Mouse (Mus musculus) cerebellum, postnatal 25 days (tissue): ENCODE measurements around the gene Xxylt1.
A peak's percentile ranks its signal among the peaks of the same experiment; 100 is the strongest.

Experiments
- DNase-seq, 2 experiments: peaks; one replicate each; pipeline ENCODE4 v3.0.0; 2021; ENCODE audit warnings: mixed read lengths in 2 of 2

The Xxylt1 gene

GRCm38 (mm10) chr16:30984826-30985545, 96.2 kb downstream of the Xxylt1 start:
- no peak for DNase-seq

- no peak for DNase-seq
These were observed 97.1 kb downstream of the Xxylt1 start for GRCm38 (mm10) chr16:30984101-30984500.

- DNase-seq, result no peak
These were observed 97.5 kb downstream of the Xxylt1 start for GRCm38 (mm10) chr16:30983699-30984098.

GRCm38 (mm10) chr16:30983281-30983680, 98.0 kb downstream of the Xxylt1 start:
- no peak for DNase-seq

GRCm38 (mm10) chr16:30981345-30981744, 99.9 kb downstream of the Xxylt1 start:
- peak; percentile 93 to 94 for DNase-seq

GRCm38 (mm10) chr16:30979905-30980304, 101.3 kb downstream of the Xxylt1 start:
- DNase-seq, result no peak

- DNase-seq, result no peak
These were observed 103.5 kb downstream of the Xxylt1 start for GRCm38 (mm10) chr16:30977728-30978127.

GRCm38 (mm10) chr16:30977186-30977585, 104.0 kb downstream of the Xxylt1 start:
- DNase-seq, result peak; percentile 95 to 98

GRCm38 (mm10) chr16:30974549-30974948, 106.7 kb downstream of the Xxylt1 start:
- no peak for DNase-seq

- DNase-seq, result peak; percentile 61 to 71
These were observed 107.8 kb downstream of the Xxylt1 start for GRCm38 (mm10) chr16:30973416-30973815.

GRCm38 (mm10) chr16:30971950-30972541, 109.2 kb downstream of the Xxylt1 start:
- DNase-seq, result no peak

- DNase-seq, result peak in 1 of 2 experiments; percentile 17
These were observed 111.8 kb downstream of the Xxylt1 start for GRCm38 (mm10) chr16:30969266-30970064.

GRCm38 (mm10) chr16:30968402-30969151, 112.7 kb downstream of the Xxylt1 start:
- DNase-seq, result no peak

- DNase-seq, result peak in 1 of 2 experiments; percentile 70
These were observed 114.5 kb downstream of the Xxylt1 start for GRCm38 (mm10) chr16:30966684-30967083.

- no peak for DNase-seq
These were observed 116.3 kb downstream of the Xxylt1 start for GRCm38 (mm10) chr16:30964891-30965290.

GRCm38 (mm10) chr16:30964411-30964810, 116.8 kb downstream of the Xxylt1 start:
- DNase-seq, result no peak

GRCm38 (mm10) chr16:30962515-30962914, 118.7 kb downstream of the Xxylt1 start:
- no peak for DNase-seq

GRCm38 (mm10) chr16:30961176-30961575, 120.1 kb downstream of the Xxylt1 start:
- no peak for DNase-seq

- DNase-seq, result no peak
These were observed 121.0 kb downstream of the Xxylt1 start for GRCm38 (mm10) chr16:30960266-30960665.

GRCm38 (mm10) chr16:30959692-30960091, 121.5 kb downstream of the Xxylt1 start:
- no peak for DNase-seq

- no peak for DNase-seq
These were observed 125.1 kb downstream of the Xxylt1 start for GRCm38 (mm10) chr16:30956141-30956540.

GRCm38 (mm10) chr16:30948636-30949035, 132.6 kb downstream of the Xxylt1 start:
- DNase-seq, result no peak

- no peak for DNase-seq
These were observed 133.0 kb downstream of the Xxylt1 start for GRCm38 (mm10) chr16:30948216-30948615.
